Comparison of ENCODE assay signal across 12 mouse cellular contexts in the genomic region with DNA sequence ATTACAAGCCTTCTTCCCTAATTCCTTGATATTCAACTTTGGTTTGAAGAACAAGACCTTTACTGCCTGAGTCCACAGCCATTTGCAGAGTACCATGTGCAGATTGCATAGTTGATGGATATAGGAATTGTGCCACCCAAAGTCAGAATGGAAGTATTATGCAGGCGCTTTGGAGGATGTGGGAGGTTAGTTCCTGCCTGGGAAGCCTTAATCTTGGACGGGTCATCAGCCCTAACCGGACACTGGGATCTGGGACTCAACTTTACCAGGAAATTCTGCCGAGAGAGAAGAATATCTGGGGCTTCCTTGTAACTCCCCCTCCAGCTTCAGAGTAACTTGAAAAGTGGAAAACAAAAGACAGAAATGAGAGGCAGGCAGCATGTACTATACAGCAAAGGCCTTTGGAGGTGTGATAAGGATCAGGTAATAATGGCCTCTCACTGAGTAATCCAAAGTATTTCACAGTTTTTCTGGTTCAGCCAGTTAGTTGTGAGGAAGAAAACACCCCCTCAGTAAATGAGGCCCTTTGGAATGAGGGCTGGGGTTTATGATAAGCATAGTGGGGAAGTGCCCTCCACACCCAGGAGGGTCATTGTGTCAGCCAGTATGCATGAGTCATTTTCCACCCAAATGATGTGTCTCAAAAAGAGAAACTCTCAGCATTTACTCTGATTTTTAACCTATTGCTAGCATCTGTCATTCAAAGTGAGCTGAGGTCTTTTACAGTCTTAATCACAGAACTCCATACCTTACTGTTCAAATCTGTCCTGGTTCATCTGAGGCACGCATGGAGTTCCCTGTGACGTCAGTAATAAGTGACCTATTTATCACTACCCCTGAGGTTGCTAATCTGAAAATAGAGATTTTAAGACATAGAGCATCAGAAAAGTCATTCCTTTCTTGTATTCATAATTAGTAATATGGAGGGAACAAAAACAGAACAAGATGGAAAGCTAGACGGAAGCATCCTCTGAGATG.
DNase-seq lines count a peak whose midpoint lies in the region; ATAC-seq lines count a peak whose summit lies in the region.
"Had no signal": no experiment of that assay in that cellular context is flagged by ENCODE, and none has a peak within 500 bp of the region (broad histone marks: within the 10 kb centered on the region; RNA-seq: fewer than 3 reads in every experiment).

No protein-coding gene starts in this region.

- H3K9me3 ChIP-seq in heart, embryonic 10.5 days: no peaks in the 10 kb centered on the region
- no peaks in the 10 kb centered on the region for H3K9me3 ChIP-seq in heart, embryonic 12.5 days (replicated peaks)

- peaks cover 6% of the 10 kb centered on the region; the same call in 1 of the 2 replicates for H3K4me1 ChIP-seq in heart, embryonic 10.5 days
- H3K4me1 ChIP-seq in heart, embryonic 12.5 days (replicated peaks): peaks cover 10% of the 10 kb centered on the region; the same call in 1 of the 2 replicates

- no peak for ATAC-seq in heart, embryonic 12.5 days (ENCODE audit: insufficient number of reproducible peaks, low FRiP score)

- no peak overlapping the region for H3K4me3 ChIP-seq in heart, embryonic 10.5 days
- no peak overlapping the region for H3K4me3 ChIP-seq in heart, embryonic 12.5 days

- no peak overlapping the region for H3K9ac ChIP-seq in heart, embryonic 12.5 days

- 48% methylated on average over 7 of the region's 7 CpGs for WGBS in heart, embryonic 10.5 days
- WGBS in heart, embryonic 12.5 days: 50% methylated on average over 7 of the region's 7 CpGs

- H3K36me3 ChIP-seq in heart, embryonic 10.5 days: no peaks in the 10 kb centered on the region
- H3K36me3 ChIP-seq in heart, embryonic 12.5 days: no peaks in the 10 kb centered on the region

- H3K27me3 ChIP-seq in heart, embryonic 10.5 days (ENCODE audit: insufficient read depth, poor library complexity, severe bottlenecking): no peaks in the 10 kb centered on the region
- no peaks in the 10 kb centered on the region for H3K27me3 ChIP-seq in heart, embryonic 12.5 days (replicated peaks)

- peak overlapping the region; percentile 33; the same call in 1 of the 2 replicates for H3K27ac ChIP-seq in heart, embryonic 10.5 days
- no peak overlapping the region for H3K27ac ChIP-seq in heart, embryonic 12.5 days (ENCODE audit: poor library complexity, severe bottlenecking)

- DNase-seq in heart, embryonic 10.5 days (ENCODE audit: low spot score): no peak
- DNase-seq in urinary bladder, postnatal 14 days (ENCODE audit: low spot score): peak; percentile 40
- no peak for DNase-seq in urinary bladder, postnatal 4 days (ENCODE audit: low spot score in 2 of 2)
- peak; percentile 22 for DNase-seq in lung, postnatal 10 days
- no peak for DNase-seq in retina, embryonic 14.5 days (ENCODE audit: low spot score)
- DNase-seq in left cerebral cortex, adult 8-10 months (ENCODE audit: low spot score in 2 of 2): no peak
- no peak for DNase-seq in neural tube, embryonic 10.5 days (ENCODE audit: extremely low spot score, low spot score)
- DNase-seq: cerebellum, postnatal 10 days; heart, postnatal 36 days; kidney, postnatal 4 days; thymus, adult 18-20 months had no signal

- no peak overlapping the region for H3K4me2 ChIP-seq in heart, embryonic 12.5 days

Comparison
In these comparisons a context has a peak if more than half of its experiments do, and no peak if none do; other contexts are left out.
1. DNase-seq: peak in urinary bladder, postnatal 14 days (single experiment) and lung, postnatal 10 days (single experiment); none in heart, embryonic 10.5 days (single experiment), urinary bladder, postnatal 4 days (0 of 2), retina, embryonic 14.5 days (single experiment), left cerebral cortex, adult 8-10 months (0 of 2) and neural tube, embryonic 10.5 days (single experiment).